In the genomic region with DNA sequence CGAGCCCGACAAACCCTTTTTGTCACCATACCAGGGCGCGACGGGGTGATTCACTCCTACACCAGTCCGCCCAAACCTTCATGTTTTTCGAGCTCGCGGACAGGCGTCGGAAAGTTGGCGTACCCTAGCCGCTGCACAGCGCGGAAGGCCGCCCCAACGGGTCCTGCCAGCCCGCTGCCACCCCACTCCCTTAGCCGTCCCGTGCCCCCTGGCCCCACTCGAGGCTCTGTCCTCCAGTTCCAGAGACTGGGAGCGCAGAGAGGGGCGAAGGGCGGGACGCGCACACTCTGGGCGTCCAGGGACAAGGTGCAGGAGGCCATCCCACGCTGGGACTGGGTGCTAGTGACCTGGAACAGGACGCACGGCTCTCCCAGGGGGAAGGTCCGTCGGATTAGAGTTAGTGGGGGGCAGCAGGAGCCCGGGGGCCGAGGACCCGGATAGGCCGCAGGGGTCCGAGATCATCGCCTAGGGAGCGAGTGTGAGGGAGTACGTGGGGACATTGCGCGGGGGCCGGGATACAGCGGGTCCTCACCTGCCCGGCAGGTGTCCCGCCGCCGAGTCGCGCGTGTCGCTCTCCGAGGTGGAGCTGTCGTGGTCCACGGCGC, we compare ENCODE assay signal across 9 mouse cellular contexts. TPM values are rescaled to one million over a fixed set of nuclear protein-coding genes. Genes with fewer than 3 reads are reported as not detected.
DNase-seq lines count a peak whose midpoint lies in the region; ATAC-seq and TF ChIP-seq lines count a peak whose summit lies in the region.
"Had no signal": no experiment of that assay in that cellular context is flagged by ENCODE, and none has a peak within 500 bp of the region (broad histone marks: within the 10 kb centered on the region; RNA-seq: fewer than 3 reads in every experiment).

A gene (plus strand): TSS at position 329 of the 605 bp plus-strand sequence.

- H3K9me3 ChIP-seq in forebrain, embryonic 13.5 days (replicated peaks): no peaks in the 10 kb centered on the region
- H3K9me3 ChIP-seq in intestine, embryonic 14.5 days (ENCODE audit: control insufficient read depth, low read length): no peaks in the 10 kb centered on the region
- H3K9me3 ChIP-seq in liver, embryonic 15.5 days (replicated peaks): no peaks in the 10 kb centered on the region

- peak; percentile 31 for ATAC-seq in forebrain, embryonic 13.5 days
- ATAC-seq in intestine, embryonic 14.5 days (replicated peaks; ENCODE audit: low FRiP score, low TSS enrichment, low read depth): peak; percentile 40
- peak; percentile 28; the same call in 1 of the 2 replicates for ATAC-seq in liver, embryonic 15.5 days (ENCODE audit: insufficient read depth)

- no peak within 1 kb of the TSS for H3K27ac ChIP-seq in bone marrow macrophage, adult 2 months (ENCODE audit: insufficient read depth, low read depth, low read length)
- no peak within 1 kb of the TSS for H3K27ac ChIP-seq in forebrain, embryonic 13.5 days
- no peak within 1 kb of the TSS for H3K27ac ChIP-seq in intestine, embryonic 14.5 days (ENCODE audit: low read depth)
- no peak within 1 kb of the TSS for H3K27ac ChIP-seq in liver, embryonic 15.5 days (replicated peaks)
- H3K27ac ChIP-seq: macrophage had no signal

- H3K36me3 ChIP-seq in forebrain, embryonic 13.5 days (ENCODE audit: poor library complexity, severe bottlenecking): no peaks in the 10 kb centered on the region
- H3K36me3 ChIP-seq in intestine, embryonic 14.5 days (ENCODE audit: control insufficient read depth, insufficient read depth, low read length): no peaks in the 10 kb centered on the region
- H3K36me3 ChIP-seq in liver, embryonic 15.5 days (replicated peaks): no peaks in the 10 kb centered on the region

- peaks cover 49% of the 10 kb centered on the region for H3K27me3 ChIP-seq in forebrain, embryonic 13.5 days
- peaks cover 46% of the 10 kb centered on the region for H3K27me3 ChIP-seq in intestine, embryonic 14.5 days (replicated peaks; ENCODE audit: control insufficient read depth, insufficient read depth, low read length)
- H3K27me3 ChIP-seq in liver, embryonic 15.5 days: peaks cover 56% of the 10 kb centered on the region

- no peak for TF ChIP-seq POLR2A in lung, adult 2 months (IDR thresholded peaks at IDR 0.05; ENCODE audit: borderline replicate concordance, extremely low read depth, low read depth, low read length)
- TF ChIP-seq POLR2A in bone marrow macrophage, adult 2 months (IDR thresholded peaks at IDR 0.05; ENCODE audit: borderline replicate concordance, low read depth, low read length): no peak

- no peak for DNase-seq in lung, adult 2 months
- no peak for DNase-seq in lung, postnatal 25 days (ENCODE audit: low spot score)
- peak; percentile 66 for DNase-seq in intestine, embryonic 14.5 days (ENCODE audit: low spot score)
- DNase-seq in urinary bladder, postnatal 25 days (ENCODE audit: low spot score): peak; percentile 20
- DNase-seq in frontal cortex, adult 2 months (ENCODE audit: extremely low spot score in 1 of 2, low spot score in 1 of 2): no peak

- TF ChIP-seq CTCF in lung, adult 2 months (IDR thresholded peaks at IDR 0.05; ENCODE audit: insufficient read depth, low read length): no peak
- TF ChIP-seq CTCF in bone marrow macrophage, adult 2 months (IDR thresholded peaks at IDR 0.05; ENCODE audit: low read depth, low read length): no peak

- peak within 1 kb of the TSS; percentile 98 for H3K4me2 ChIP-seq in forebrain, embryonic 13.5 days
- H3K4me2 ChIP-seq in intestine, embryonic 14.5 days (ENCODE audit: low read length): peak within 1 kb of the TSS; percentile 99
- peak within 1 kb of the TSS; percentile 70 for H3K4me2 ChIP-seq in liver, embryonic 15.5 days

- H3K4me3 ChIP-seq in lung, adult 2 months (replicated peaks; ENCODE audit: extremely low read depth, low read depth, low read length): no peak within 1 kb of the TSS
- peak within 1 kb of the TSS; percentile 36 for H3K4me3 ChIP-seq in bone marrow macrophage, adult 2 months (ENCODE audit: insufficient read depth, low read length)
- peak within 1 kb of the TSS; percentile 73 for H3K4me3 ChIP-seq in forebrain, embryonic 13.5 days
- peak within 1 kb of the TSS; percentile 63 for H3K4me3 ChIP-seq in intestine, embryonic 14.5 days (ENCODE audit: low read depth, low read length)
- H3K4me3 ChIP-seq in liver, embryonic 15.5 days (replicated peaks): peak within 1 kb of the TSS; percentile 46

- WGBS in lung, adult 2 months: 3% methylated on average over 56 of the region's 56 CpGs
- 2% methylated on average over 56 of the region's 56 CpGs for WGBS in forebrain, embryonic 13.5 days
- WGBS in intestine, embryonic 14.5 days: 1% methylated on average over 54 of the region's 56 CpGs
- 4% methylated on average over 56 of the region's 56 CpGs for WGBS in liver, embryonic 15.5 days (ENCODE audit: insufficient replicate concordance)

- H3K4me1 ChIP-seq in lung, adult 2 months (ENCODE audit: control insufficient read depth, insufficient read depth, low read length): no peaks in the 10 kb centered on the region; the same call in 1 of the 2 replicates
- H3K4me1 ChIP-seq in bone marrow macrophage, adult 2 months (ENCODE audit: control insufficient read depth, insufficient read depth, low read length): no peaks in the 10 kb centered on the region
- peaks cover 10% of the 10 kb centered on the region for H3K4me1 ChIP-seq in forebrain, embryonic 13.5 days
- H3K4me1 ChIP-seq in intestine, embryonic 14.5 days (replicated peaks; ENCODE audit: control insufficient read depth, insufficient read depth, low read length): peaks cover 10% of the 10 kb centered on the region
- 0 out of 2 replicates have a peak, but pooled peaks cover 10% of the 10 kb centered on the region for H3K4me1 ChIP-seq in liver, embryonic 15.5 days (replicated peaks)

- H3K9ac ChIP-seq in forebrain, embryonic 13.5 days: peak within 1 kb of the TSS; percentile 70
- peak within 1 kb of the TSS; percentile 47 for H3K9ac ChIP-seq in intestine, embryonic 14.5 days (ENCODE audit: low read length)
- H3K9ac ChIP-seq in liver, embryonic 15.5 days: no peak within 1 kb of the TSS

RNA-seq across cellular contexts. Expression of the gene that starts here (rescaled TPM):
- polyA plus RNA-seq in lung, adult 2 months (2012; rRNA removed): 2.7 and 10.1 TPM in 2 replicates
- polyA plus RNA-seq in bone marrow macrophage, adult 2 months (2012; ENCODE audit: insufficient read depth, insufficient read length, missing spikeins): not detected in 2 replicates
- 0.16 TPM in 1 of 2 replicates, not detected in the other for polyA plus RNA-seq in forebrain, embryonic 13.5 days (2015; fragmentation: Nextera tagmentation; extraction: Ambion mirVana)
- 3.9 and 4.4 TPM in 2 replicates for polyA plus RNA-seq in intestine, embryonic 14.5 days (2014; fragmentation: Nextera tagmentation; extraction: Ambion mirVana)
- 0.59 and 1.2 TPM in 2 replicates for polyA plus RNA-seq in liver, embryonic 15.5 days (2015; fragmentation: Nextera tagmentation; extraction: Ambion mirVana)
- 7.0 and 8.8 TPM in 2 replicates for polyA plus RNA-seq in frontal cortex, adult 2 months (2012; rRNA removed)
- polyA plus RNA-seq: macrophage had no signal

Comparison
In these comparisons a context has a peak if more than half of its experiments do, and no peak if none do; other contexts are left out.
1. Peak in ATAC-seq, H3K4me3 ChIP-seq, H3K9ac ChIP-seq and H3K4me2 ChIP-seq in forebrain, embryonic 13.5 days; RNA of the gene not detected or under 1 TPM.
2. DNase-seq: peak in intestine, embryonic 14.5 days (single experiment) and urinary bladder, postnatal 25 days (single experiment); none in lung, adult 2 months (single experiment), lung, postnatal 25 days (single experiment) and frontal cortex, adult 2 months (0 of 2).
3. Peak in every context shown above with its lines, with median percentiles within 50 percentile points of each other: ATAC-seq and H3K4me2 ChIP-seq.